Mouse (Mus musculus): ENCODE results near the gene Acacb.

Acacb gene

DNA sequence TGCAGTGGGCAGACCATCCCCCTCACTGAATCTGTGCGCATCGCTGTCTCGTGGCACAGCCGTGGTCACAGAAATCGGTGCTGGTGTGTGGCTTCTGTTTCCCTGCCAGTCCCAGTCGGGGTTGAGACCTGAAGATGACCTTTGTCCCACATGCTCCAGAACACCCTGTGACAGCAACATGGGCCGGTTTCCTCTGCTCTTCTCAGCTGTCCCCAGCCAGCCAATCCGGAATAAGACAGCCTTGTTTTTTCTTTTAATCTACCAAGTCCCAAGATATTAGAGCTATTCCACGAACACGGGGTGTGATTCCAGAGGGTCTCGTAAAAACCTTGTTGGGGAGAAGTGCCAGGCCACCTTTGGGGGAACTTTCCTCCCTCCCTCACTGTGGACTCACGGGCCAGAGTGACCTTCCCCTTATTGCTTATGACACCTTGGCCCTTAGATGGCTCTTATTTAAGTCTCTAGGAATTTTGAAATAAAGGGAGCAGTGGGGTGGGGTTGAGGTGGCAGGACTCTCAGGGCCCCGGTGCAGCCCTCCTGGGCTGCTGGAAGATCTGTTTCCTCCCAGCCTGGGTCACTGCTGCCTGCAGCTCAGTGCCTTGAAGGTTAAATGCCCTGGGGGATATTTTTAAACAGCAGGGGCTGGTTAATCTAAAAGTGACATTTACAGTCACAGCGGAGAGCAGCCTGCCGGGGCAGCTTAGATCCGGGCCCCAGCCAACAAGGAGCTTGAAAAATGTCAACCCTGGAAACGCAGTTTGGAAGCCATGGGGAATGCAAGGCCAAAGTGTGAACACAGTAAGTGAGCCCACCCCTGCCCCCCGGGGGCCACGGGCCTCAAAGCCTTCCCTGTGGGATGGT is at the start of gene Acacb:
Acacb (plus strand) TSS at position 508 of the 861 bp plus-strand sequence.
- DNase-seq, result no peak

DNA sequence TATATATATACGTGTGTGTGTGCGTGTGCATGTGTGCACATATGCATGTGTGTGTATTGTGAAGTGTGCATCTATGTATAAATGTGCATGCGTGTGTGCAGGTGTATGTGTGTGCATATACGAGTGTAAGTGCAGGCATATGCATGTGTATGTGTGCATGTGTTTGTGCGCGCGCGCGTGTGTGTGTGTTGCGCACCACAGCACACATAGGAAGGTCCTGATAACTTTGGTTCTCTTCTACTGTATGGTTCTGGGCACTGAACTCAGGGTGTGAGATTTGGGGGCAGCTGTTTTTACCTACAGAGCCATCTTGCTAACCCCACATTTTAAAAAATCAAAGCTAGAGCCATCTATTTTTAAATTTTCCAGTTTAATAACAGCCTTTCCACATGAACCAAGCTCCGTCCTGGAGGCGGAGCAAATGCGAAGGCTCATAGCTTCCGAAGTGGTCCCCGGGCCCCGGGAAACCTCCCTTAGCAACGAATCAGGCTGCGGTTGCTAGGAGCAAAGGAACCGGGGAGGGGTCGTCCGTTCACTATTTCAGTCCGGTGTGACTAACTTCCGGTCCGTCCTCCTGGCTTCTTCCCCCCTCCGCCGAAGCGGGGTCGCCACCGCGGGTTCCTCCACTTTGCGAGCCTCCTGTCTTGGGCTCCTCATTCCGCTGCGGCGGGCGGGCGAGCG is 46.5 kb upstream of the Acacb start:
- peak; percentile 93 for DNase-seq

DNA sequence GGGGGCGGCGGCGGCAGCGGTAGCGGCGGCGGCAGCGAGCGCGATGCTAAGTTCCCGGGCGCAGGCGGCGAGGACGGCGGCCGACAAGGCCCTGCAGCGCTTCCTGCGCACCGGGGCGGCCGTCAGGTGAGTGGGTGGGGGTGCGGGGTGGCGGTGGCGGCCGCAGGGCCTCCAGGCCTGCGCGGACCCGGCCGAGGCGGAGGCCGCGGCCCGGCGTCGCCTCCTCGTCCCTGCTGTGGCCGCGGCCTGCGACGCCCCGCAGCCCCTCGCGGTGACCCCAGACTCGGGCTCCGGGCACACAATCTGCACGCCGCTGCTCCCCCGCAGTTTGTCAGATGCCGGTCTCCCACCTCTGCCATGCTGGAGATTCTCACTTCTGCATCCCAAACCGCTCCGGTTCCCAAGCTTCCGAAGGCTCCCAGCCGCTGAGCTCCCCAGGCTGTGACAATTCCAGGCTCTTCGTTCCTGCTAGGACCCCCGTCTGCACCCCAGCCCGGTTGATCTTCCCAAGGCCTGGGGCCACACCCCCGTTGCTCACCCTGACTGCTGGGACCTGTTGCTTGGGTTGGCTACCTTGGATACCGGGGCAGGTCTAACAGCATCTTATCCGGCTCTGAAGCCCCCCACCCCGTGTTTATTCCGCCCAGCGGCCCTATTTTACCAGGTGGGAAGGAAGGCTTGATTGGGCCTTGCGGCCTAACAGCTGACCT is 45.8 kb upstream of the Acacb start:
- DNase-seq, result no peak

DNA sequence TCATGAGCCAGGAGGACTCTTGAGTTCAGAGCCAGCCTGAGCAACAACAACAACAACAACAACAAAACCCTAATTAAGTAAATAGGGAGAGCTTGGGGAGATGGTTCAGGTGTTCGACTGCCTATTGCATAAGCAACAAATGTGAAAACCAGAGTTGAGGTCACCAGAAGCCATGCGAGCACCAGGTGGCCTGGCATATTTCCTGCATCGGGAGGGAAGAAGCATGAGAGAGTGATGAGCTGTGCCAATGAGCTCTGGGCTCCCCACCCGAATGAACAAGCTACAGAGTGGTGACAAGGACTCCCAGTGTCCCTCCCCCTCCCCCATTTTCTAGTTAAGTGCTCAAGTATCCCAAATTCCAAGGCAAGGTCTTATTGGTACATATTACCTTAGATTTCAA is 44.5 kb upstream of the Acacb start:
- DNase-seq, result no peak

DNA sequence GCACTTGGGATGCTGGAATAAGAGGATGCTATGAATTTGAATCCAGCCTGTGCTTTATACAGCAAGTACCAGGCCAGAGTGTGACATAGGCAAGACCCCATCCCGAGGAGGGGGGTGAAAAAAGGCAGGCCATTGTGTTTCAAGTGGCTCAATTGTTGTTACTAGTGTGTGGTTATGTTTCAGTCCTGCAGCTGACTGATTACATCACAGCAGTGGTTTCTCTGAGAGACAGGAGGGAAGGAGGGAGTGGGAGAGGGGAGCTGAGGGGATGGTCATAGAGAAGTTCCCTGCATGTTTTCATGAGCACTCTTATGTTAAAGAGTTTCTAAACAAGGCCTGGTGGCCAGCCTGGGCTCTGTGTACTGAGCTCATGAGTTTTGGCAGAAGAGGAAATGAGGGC is 43.5 kb upstream of the Acacb start:
- no peak for DNase-seq

DNA sequence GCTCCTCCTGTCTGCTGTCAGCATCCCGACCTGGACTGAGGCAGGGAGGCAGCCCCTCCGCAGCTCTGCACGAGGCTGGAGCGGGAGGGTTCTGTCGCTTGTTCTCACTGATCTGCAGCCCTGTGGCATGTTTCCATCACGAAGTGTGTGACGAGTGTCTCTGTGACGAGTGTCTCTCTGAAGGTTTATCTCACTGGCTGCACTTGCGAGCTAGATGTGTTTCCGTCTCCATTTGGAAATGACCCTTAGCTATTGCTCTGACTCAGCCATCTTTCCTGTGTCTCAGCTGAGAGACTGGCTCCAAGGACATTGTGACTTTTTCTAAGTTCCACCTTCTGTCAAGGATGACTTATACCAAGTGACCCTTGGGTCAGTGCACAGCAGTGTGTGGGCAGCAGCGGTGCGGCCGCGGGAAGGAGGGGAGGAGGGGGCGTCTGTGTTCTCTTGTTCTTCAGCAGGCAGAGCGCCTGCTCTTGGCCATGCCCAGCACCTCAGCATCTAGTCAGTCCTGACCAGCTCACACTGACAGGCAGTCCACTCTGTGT is 39.9 kb upstream of the Acacb start:
- DNase-seq, result no peak

DNA sequence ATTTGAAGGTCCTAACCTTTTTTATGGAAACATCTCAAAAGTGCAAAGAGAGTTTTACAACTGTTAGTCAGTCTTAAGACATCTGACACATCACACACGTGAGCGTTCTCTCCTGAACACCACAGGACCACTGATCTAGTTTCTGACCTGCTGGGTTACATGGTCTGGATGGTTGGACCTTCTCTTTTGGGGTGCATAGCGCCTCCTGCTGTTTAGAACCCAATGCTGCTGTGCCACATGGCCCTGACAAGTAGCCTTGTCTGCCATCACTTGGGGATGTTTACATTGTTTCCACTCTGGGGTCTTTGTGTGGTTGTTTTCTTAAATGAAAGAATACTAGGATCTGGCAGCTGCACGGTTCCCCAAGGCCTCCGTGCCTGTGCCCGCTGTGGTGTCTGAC is 33.0 kb upstream of the Acacb start:
- DNase-seq, result no peak

DNA sequence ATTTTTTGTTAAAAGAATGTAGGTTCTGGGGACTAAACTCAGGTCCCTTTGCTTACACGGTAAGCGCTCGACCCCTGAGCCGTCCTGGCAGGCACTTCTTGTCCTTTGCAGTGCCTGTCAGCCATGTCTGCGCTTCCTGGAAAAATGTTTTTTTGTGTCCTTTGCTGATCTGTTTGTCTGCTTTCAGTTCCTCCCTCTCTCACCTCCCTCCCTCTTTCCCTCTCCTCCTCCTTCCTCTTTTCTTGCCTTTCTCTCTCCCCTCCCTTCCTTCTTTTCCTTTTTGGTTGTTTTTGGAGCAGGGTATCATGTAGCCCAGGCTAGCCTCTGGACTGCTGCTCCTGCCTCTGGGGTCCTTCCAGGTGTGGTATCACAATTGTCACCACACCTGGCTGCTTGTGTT is 31.3 kb upstream of the Acacb start:
- no peak for DNase-seq

DNA sequence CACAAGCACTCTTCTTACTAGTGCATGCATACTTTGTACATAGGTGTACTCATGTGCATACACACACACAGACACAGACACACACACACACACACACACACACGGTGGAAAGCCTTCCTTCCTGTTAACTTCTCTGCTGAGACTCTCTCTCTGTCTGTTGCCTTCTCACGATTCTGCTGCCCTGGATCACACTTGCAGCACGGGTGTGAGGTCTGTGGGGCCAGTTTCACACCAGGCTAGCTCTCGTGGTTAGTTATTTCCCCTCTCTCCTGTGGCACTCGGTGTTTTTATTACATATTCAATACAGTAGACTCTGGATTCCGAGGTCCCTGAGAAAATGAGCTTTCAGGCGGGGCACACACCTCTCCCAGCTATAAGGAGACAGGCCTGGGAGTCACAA is 29.7 kb upstream of the Acacb start:
- no peak for DNase-seq

DNA sequence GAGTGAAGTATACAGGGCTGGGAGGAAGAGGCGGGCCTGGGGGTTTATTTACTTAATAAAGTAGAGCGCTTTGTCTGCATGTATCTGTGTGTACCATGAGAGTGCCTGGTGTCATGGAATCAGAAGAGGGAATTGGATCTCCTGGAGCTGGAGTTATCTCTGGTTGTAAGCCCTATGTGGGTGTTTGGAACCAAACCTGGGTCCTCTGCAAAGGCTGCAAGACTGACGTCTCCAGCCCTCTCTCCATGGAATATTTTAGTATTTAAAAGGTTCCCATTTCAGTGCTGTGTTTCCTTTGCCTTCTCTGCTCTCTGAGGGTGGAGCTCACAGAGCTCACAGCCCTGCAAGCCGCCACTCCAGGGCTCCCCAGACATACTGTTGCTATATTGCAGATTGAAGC is 26.5 kb upstream of the Acacb start:
- no peak for DNase-seq

DNA sequence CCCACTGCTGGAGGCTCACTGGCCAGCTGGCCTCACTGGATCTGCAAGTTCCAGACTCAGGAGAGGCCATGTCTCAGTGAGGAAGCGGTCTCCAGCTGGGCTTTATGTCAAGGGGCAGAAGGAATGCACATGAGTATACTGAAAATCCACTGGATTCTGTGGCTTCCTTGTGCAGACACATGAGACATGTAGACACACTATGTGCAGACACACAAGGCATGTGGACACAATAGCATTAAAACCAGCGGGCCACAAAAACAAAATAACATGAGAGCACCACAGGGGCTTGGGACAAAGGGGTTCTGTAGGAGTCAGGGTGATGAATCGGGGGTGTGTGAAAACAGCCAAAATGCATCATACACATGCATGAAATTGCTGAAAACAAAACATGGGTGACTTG is 20.3 kb upstream of the Acacb start:
- DNase-seq, result no peak

DNA sequence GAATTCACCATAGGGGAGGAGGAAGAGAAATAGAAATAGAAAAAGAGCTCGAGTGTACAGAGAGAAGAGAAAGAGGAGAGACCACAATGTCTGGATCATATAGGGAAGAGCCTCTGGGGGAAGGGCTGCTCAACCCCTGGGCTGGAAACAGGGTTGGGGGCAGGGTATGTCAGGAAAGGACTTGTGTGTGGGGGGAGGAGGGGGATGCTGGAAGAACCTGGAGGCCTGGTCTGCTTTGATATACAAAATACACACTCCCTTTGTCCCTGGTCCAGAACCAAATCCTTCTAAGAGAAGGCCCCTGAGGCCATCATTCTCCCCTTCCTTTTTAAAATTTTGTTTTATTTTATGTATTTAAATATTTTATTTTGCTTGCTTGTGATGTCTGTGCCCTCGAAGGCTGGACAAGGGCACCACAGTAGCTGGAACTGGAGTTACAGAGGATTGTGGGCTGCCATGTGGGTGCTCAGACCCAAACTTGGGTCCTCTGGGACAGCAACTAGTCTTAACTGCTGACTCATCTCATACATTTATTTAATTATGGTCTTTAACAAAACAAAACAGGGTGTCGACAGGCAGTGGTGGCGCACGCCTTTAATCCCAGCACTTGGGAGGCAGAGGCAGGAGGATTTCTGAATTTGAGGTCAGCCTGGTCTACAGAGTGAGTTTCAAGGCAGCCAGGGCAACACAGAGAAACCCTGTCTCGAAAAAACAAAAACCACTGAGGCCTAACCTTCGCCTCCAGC is 19.7 kb upstream of the Acacb start:
- DNase-seq, result no peak

DNA sequence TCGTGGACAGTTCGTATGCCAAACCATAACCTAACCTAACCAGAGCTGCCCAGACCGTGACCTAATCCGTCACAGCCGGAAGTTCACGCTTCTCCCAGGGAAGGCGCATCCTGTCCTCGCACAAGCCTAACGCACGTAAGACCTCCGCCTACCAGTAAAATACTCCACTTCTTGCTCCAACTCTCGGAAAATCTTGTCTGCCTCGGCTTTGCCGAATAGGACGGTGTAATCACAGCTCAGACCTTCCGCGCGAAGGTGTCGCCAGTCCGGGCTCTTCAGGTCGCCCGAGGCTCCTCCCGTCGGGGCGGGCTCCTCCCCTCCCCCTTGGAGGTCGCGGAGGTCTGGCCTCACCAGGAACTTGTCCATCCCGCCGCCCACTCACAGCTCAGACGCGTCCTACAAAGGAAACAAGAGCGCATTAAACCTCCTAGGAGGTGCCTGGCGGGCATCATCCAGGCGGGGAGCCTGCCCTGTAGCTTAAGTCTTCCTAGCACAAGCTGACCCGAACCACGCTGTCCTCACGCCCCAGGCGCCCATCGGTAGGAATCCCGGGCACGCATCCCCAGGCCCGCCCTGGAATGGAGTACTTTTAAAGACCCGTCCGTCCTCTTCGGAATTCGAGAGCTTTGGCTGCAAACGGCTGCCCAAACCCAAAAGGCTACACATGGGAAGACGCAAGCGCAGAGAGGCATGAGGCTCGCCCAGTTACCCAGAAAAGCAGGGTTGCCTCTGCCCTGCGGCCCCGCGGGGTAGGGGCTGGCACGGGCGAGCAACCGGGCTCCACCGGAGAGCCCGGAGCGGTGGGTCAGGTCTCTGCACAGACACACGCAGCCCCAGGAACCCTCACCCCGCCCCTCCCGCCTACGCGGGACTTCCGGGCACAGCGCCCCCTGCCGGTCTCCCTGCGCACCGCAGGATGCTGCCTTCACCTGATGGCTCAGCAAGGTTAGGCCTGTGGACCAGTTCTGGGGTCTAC is 18.7 kb upstream of the Acacb start, which contains the start of gene Alkbh2:
Alkbh2 (minus strand) TSS at position 845 of the 976 bp plus-strand sequence.
- DNase-seq, result peak; percentile 85

DNA sequence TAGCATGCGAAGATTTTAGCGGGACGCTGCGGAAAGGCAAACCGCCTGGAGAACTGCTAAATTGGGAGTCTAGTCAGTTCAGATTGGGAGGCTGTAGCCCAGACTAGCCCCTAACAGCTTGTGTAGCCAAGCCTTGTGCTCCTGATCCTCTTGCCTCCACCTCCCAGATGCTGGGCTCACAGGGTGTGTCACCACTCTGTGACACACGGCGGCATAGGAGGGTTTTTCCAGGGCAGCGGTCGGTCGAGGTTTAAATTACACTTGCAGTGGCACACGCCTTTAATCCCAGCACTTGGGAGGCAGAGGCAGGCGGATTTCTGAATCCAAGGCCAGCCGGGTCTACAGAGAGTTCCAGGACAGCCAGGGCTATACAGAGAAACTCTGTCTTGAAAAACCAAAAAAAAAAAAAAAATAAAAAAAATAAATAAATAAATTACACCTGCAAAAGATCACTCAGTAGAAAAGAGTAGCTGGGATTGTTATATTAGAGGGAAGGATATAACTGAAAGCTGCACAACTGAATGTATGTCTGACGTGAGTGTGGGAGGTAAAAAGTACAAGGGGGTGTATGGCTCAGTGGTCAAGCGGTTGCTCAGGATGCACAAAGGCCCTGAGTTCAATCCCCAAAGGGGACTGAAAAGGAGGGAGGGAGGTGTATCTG is 16.7 kb upstream of the Acacb start:
- DNase-seq, result no peak

DNA sequence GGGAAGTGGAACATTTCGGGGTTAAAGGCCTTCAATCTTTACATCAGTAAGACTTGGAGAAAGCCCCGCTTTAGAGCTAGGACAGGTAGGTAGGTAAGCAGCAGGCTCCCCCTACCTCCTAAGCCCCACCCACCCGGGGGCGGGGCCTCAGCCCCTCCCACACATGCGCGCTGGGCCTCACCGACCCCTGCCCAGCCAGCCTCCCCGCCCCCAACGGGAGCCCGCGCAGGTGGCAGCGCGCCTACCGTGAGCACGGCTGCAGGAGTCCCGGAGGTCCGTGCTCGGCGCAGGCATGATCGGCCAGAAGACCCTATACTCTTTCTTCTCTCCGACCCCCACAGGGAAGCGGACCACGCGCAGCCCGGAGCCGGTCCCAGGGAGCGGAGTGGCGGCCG is 16.1 kb upstream of the Acacb start, which contains the start of gene Ung:
Ung (plus strand) TSS at position 176 of the 395 bp plus-strand sequence.
- DNase-seq, result peak; percentile 66

DNA sequence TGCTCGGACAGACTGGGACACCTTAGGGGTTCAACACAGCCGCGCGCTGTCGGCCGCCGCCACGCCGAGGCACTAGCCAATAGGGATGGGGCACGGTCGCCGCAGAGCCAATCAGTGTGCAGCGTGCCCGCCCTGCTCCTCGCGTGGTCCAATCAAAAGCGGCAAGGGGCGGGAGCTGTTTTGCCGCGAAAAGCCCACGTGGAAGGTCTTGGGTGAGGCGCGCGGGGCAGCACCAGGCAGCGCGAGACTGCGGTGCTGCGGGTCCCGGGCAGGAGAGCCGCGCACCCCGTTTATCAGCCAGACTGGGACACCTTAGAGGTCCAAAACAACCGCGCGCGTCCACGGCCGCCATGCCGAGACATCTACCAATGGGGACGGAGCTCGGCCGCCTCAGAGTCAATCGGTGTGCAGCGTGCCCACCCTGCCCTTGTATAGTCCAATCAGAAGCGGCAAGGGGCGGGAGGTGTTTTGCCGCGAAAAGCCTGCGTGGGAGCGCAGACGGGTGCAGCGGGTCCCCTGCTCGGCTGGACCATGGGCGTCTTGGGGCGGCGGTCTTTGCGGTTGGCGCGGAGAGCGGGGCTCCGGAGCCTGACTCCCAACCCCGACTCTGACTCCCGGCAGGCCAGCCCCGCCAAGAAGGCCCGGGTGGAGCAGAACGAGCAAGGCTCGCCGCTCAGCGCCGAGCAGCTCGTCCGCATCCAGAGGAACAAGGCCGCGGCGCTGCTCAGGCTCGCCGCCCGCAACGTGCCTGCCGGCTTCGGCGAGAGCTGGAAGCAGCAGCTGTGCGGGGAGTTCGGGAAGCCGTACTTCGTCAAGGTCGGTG is 15.4 kb upstream of the Acacb start:
- peak; percentile 96 for DNase-seq

DNA sequence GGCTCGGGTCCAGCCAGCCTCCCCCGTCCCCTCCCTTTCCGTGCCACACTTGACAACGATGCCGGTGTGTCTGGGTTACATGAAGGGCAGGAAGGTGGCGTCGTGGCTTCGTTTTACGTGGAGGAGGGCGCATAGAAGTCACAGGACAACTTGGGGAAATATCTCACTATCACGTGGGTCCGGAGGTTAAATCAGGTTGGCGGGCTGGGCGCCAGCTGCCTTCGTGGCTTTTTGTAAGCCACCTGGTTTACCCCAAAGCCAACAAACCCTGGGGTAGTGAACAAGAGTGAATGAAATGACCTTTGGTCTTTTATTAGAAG is 14.9 kb upstream of the Acacb start:
- DNase-seq, result peak; percentile 40

DNA sequence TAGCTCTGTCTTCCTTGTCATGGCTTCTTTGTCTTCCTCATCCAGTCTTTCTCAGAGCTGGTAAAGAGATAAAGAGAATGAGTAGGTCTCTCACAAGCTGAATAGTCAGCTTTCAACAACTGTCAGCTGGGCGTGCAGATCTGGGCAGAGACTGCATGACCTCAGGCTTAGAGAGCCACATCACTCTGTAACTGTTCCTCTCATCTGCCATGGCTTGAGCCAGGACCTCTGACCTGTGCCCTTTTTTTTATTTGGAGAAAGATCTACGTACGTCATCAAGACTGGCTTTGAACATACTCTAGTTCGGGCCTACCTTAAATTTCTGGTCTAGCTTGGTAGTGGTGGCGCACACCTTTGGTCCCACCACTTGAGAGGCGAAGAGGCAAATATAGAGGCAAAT is 13.5 kb upstream of the Acacb start:
- DNase-seq, result no peak

DNA sequence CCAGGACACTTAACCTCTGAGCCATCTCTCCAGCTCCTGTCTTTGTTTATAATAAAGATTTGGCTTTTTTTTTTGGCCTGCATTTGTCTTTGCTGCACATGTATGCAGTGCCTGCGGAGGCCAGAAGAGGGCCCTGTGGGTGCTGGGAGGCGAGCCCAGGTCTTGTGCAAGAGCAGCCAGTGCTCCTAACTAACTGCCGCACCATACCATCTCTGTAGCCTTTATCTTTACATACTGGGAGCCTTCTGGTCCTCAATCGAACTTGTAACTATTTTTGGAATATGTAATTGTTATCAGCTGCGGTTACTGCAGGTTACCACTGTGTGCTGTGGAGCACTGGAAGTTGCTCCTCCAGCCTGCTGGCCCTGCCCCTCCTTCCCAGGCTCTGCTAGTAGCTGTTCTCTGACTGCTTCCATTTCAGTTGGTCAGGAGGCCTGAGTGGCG is 12.2 kb upstream of the Acacb start:
- peak; percentile 55 for DNase-seq

DNA sequence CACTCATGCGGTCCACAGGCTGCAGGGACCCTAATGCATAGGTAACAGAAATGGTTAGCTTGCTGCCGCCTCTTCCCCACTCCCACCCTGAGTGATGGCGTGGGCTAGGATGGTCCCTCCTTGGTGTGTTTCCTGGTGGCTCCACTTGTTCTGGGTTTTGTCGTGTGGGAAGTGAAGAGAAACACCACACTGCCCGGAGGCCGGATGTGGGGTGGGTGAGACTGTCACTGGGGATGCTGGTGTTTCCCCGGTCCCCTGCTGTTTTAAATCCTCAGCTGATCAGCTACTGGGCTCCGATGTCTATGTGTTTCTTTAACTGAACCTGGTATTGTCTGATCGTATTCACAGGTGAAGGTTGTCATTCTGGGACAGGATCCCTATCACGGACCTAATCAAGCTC is 10.8 kb upstream of the Acacb start:
- no peak for DNase-seq

Data from right cerebral cortex, postnatal 4 days (tissue).